Mouse (Mus musculus): ENCODE data around the gene Tcf12. TPM values are rescaled to one million over a fixed set of nuclear protein-coding genes. Genes with fewer than 3 reads are reported as not detected.

Gene Tcf12
- polyA plus RNA-seq (2015; fragmentation: Nextera tagmentation; extraction: Ambion mirVana): 59.4 and 62.7 TPM in 2 replicates

DNA sequence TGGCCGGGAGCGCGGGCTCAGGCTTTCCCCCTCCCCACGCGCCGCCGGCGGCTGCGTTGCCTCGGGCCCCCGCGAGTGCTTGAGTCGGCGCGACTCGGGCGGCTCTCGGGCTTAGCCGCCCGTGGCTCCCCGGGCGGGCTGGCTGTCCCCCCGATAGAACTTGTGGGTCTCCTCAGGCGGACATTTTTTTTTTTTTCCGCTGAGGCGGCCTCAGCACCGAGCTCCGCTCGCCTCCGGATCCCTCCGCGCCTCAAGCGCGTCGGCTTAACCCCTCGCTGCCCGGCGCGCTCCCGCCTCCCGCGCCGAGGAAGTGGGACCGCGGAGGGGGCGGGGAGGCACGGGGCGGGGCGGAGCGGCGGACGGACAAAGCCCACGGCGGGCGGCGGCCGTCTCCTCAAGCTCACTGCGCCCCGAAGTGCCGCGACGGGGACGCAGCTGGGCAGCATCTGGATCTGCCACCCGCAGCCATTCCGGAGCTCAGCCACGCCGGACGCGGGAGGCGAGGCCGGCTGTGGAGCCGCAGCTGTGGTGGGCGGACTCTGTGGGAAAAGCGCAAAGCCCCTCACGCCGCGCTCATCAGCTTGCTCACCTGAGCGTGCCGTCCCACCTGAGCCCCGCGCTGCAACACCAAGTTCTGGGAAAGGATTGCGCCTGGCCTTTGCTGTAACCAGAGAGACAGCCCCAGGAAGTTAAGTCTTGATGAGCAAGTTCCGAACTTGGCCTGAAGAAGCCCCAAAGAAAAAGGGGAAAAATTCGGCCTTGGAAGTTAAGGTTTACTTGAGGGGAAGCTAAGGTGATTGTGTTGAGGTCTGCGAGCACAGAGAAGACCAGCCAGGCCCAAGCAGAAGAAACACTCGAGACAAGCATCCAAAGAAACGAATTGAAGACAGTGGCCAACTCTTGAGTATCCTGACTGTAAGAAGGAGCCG, at the start of gene Tcf12:
TSS of gene Tcf12 (minus strand) at position 250 of the 929 bp plus-strand sequence.
- H3K9ac ChIP-seq (replicated peaks): peak within 1 kb of the TSS; percentile 95
- peak; percentile 86 for ATAC-seq (replicated peaks)
- 2% methylated on average over 88 of the region's 88 CpGs for WGBS

DNA sequence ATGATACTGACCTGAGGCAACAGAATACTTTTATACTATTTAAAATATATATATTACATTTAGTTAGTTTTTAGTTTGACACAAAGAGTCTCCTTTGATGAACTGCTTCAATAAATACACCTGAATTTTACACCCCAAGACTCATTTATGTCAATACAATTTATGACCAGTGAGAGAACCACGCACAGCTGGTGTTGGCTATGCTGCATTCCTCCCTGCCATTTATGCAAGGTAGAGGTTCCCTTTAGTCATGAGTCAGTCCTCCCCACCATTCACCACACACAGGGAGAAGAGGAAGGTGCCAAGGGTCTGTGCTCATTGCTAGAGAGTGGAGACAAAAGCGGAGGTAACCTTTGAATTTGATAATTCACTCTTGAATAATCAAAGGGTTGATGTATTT, 46.7 kb upstream of the Tcf12 start:
- WGBS: 77% methylated on average over 2 of the region's 2 CpGs
- H3K4me1 ChIP-seq: peaks cover 14% of the 10 kb centered on the region
- no peaks in the 10 kb centered on the region for H3K36me3 ChIP-seq

More for the DNA sequence above, at the start of gene Tcf12:
- peaks cover 28% of the 10 kb centered on the region for H3K4me1 ChIP-seq
- no peaks in the 10 kb centered on the region for H3K9me3 ChIP-seq
- peak within 1 kb of the TSS; percentile 91 for H3K4me3 ChIP-seq
- H3K27ac ChIP-seq (replicated peaks): peak within 1 kb of the TSS; percentile 97
- H3K4me2 ChIP-seq (replicated peaks): peak within 1 kb of the TSS; percentile 87
- no peaks in the 10 kb centered on the region for H3K27me3 ChIP-seq
- H3K36me3 ChIP-seq: no peaks in the 10 kb centered on the region

DNA sequence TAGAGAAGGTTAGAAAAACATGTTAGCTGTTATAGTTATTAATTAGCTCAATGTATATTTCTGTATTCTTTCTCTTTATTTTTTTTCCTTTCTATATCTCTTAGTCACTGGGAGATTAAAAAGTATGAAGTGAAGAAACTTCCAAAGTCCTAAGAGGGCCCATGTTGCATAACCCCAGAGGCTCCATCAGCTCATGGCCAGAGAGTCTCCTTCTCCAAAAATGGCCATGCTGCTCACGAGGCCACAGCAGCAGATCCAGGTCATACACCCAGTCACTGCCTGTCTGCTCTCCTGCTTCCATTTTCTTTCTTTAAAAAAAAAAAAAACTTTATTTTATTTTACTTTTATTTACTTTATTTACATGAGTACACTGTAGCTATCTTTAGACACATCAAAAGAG, 45.4 kb upstream of the Tcf12 start:
- Histone ChIP-seq H3K9me3 (no peaks in the 10 kb centered on the region), H3K27me3 (no peaks in the 10 kb centered on the region), H3K9ac (replicated peaks) (no peak overlapping the region), H3K4me2 (replicated peaks) (no peak overlapping the region), H3K36me3 (no peaks in the 10 kb centered on the region), H3K4me1 (peaks cover 14% of the 10 kb centered on the region), H3K4me3 (no peak overlapping the region), H3K27ac (replicated peaks) (no peak overlapping the region)
- ATAC-seq (replicated peaks): no peak
- 93% methylated on average over 1 of the region's 1 CpGs for WGBS

More for the DNA sequence above, 46.7 kb upstream of the Tcf12 start:
- ATAC-seq (replicated peaks): no peak
- Histone ChIP-seq H3K27ac (replicated peaks) (no peak overlapping the region), H3K9ac (replicated peaks) (no peak overlapping the region), H3K27me3 (no peaks in the 10 kb centered on the region), H3K9me3 (no peaks in the 10 kb centered on the region), H3K4me3 (no peak overlapping the region), H3K4me2 (replicated peaks) (no peak overlapping the region)

DNA sequence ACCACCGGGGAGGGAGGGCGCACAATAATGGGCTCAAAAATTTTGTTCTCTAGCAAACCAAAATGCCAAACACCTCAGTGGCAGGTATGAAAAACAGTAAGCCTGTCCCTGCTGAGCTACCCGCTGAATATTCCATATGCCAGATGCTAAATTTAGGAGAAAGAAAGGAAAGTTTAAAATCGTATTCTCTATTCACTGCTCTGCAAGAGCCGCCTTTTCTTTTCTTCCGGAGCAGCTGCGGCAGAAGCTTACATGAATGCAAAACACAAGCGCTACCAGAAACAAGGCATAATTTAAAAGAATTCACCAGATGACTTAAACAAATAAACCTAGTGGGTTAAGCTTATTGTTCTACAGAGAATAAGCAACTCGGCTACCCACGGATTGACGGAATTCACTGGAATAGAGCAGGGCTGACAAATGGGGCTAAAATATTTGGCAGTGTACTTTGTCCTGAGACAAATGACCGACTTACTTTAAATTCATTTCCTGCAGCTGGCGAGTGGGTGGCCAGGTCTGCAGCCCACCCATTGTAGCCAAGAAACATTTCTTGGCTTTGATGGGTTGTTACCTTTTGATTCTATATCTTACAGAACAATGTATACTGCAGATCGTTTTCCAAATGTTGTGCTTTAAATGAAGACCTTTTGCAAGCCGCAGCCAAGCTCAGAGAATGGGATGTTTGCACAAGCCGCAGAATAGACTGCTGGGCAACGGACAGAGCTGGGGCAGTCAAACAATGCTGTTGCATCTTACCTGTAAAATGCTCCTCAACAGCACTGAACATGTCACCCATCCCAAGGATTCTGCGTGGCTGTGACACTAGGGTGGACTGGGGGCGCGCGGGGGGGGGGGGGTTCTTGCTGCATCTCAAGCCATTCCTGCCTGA, 43.8 kb upstream of the Tcf12 start:
- Histone ChIP-seq H3K9me3 (no peaks in the 10 kb centered on the region), H3K27me3 (no peaks in the 10 kb centered on the region), H3K9ac (replicated peaks) (peak overlapping the region; percentile 28), H3K36me3 (no peaks in the 10 kb centered on the region), H3K4me1 (peaks cover 14% of the 10 kb centered on the region), H3K27ac (replicated peaks) (peak overlapping the region; percentile 81), H3K4me3 (peak overlapping the region; percentile 23), H3K4me2 (replicated peaks) (peak overlapping the region; percentile 45)
- 11% methylated on average over 21 of the region's 21 CpGs for WGBS
- 0 out of 2 replicates have a peak, but pooled peaks have one; percentile 26 for ATAC-seq (replicated peaks)

DNA sequence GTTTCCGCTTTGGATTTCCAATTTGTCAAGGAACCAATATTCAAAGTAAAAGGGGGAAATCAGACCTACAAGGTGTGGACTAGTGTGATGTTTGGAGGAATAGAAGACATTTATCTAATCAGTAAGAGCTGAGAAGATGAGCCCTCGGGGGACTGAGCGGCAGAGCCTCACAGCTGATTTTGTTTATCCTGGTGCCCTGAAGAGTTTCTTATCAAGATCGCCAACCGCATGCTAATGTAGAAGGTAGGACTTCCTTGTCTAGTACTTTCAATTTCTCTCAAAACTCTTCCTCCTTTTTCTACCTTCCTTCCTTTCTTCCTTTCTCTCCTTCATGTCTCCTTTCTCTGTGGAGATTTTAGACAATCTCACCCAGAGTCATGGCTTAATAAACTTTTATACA, 32.5 kb upstream of the Tcf12 start:
- Histone ChIP-seq H3K27ac (replicated peaks) (no peak overlapping the region), H3K36me3 (no peaks in the 10 kb centered on the region), H3K4me1 (no peaks in the 10 kb centered on the region), H3K4me3 (no peak overlapping the region), H3K9ac (replicated peaks) (no peak overlapping the region), H3K9me3 (no peaks in the 10 kb centered on the region), H3K27me3 (no peaks in the 10 kb centered on the region), H3K4me2 (replicated peaks) (no peak overlapping the region)
- 94% methylated on average over 5 of the region's 5 CpGs for WGBS
- no peak for ATAC-seq (replicated peaks)

DNA sequence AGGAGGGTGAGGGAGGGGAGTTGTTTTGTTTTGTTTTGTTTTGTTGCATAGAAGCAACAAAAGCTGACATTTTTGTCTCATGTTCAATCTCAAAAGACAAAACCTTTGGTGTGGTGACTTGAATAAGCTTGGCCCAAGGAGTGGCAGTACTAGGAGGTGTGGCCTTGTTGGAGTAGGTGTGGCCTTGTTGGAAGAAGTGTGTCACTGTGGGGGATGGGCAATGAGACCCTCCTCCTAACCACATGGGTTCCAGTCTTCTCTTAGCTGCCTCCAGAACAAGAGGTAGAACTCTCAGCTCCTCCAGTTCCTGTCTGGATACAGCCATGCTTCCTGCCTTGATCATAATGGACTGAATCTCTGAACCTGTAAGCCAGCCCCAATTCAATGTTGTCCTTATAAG, 26.2 kb upstream of the Tcf12 start:
- Histone ChIP-seq H3K36me3 (no peaks in the 10 kb centered on the region), H3K4me2 (replicated peaks) (no peak overlapping the region), H3K9ac (replicated peaks) (no peak overlapping the region), H3K9me3 (no peaks in the 10 kb centered on the region), H3K27ac (replicated peaks) (no peak overlapping the region), H3K27me3 (no peaks in the 10 kb centered on the region), H3K4me1 (peaks cover 6% of the 10 kb centered on the region), H3K4me3 (no peak overlapping the region)
- no peak for ATAC-seq (replicated peaks)

DNA sequence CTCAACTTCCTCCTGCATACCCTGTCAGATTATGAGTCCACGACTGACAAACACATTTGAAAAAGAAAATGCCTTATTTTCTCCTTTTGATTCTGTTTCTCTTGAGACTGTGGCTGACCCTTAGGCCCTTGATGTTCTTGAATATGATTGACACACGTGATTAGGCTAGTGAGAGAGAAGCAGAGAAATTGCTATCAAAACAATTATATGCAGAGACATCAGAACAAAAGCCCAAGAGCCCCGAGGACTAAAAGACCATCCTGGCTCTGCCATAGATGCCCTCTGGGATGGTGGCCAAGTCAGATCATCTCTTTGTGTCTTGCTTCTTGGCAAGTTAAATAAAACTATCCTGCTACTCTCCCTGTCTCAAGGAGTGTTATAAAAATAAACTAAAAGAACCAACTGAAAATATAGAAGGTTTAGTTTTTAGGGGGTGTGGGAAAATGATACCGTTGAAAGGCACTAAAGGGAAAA, 22.1 kb upstream of the Tcf12 start:
- Histone ChIP-seq H3K27me3 (no peaks in the 10 kb centered on the region), H3K9me3 (no peaks in the 10 kb centered on the region), H3K27ac (replicated peaks) (peak overlapping the region; percentile 92), H3K4me2 (replicated peaks) (peak overlapping the region; percentile 92), H3K4me3 (peak overlapping the region; percentile 71), H3K4me1 (peaks cover 10% of the 10 kb centered on the region), H3K9ac (replicated peaks) (0 out of 2 replicates have a peak overlapping the region, but pooled peaks have one; percentile 90), H3K36me3 (no peaks in the 10 kb centered on the region)
- no peak for ATAC-seq (replicated peaks)
- WGBS: 59% methylated on average over 4 of the region's 4 CpGs

DNA sequence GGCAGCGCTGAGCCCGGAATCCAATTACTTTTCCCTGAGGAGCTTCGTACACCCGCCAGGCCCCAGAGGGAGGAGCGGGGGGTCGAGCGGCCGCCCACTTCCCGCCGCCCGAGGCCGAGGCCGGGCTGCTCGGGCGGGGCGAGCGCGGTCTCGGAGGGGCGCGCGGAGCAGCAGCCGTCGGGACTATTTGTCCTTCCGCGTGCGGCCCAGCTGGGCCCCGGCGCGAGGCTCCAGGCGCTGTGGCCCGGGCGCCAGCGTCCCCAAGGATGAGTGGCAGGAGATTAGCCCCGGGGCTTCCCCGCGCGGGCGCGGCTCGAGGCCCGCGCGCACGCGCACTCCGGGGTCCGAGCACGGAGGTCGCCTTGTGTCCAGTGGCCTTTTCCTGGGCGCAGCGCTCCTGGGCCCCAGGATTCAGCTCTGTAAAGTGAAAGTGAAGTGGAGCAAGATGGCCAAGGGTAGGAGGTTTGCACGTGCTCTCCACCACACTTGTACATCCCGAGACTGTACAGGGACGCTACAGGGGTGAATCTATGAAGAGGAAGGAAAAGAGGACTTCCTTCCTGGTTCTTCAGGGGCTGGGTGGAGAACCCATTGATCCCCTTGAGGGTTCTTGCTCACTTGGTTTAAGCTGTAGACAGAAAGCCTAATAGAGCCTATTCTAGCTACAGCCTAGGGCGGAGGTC, 21.6 kb upstream of the Tcf12 start:
- Histone ChIP-seq H3K36me3 (no peaks in the 10 kb centered on the region), H3K4me1 (peaks cover 10% of the 10 kb centered on the region), H3K27me3 (no peaks in the 10 kb centered on the region), H3K27ac (replicated peaks) (peak overlapping the region; percentile 92), H3K9ac (replicated peaks) (peak overlapping the region; percentile 90), H3K4me2 (replicated peaks) (peak overlapping the region; percentile 92), H3K4me3 (peak overlapping the region; percentile 71), H3K9me3 (no peaks in the 10 kb centered on the region)
- peak; percentile 93 for ATAC-seq (replicated peaks)
- 2% methylated on average over 56 of the region's 56 CpGs for WGBS

DNA sequence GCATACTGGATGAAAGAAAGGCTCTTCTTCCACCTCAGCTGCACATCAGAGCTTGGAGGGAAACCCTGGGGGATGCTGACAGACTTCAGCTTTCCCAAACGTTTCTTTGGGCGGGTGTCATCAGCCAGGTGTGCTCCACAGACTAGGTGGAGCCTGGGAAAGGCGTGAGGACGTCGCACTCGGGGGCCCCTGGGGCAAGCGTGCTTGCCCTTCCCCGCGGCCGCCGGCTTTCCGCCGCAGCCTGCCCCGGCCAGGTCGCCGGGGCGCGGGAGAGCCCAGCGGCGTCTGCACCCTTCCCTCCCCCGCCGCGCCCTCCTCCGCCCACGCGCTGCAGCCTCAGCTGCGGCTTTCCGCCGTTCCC, 21.0 kb upstream of the Tcf12 start:
- H3K9ac ChIP-seq (replicated peaks): peak overlapping the region; percentile 90
- ATAC-seq (replicated peaks): peak; percentile 24
- H3K4me2 ChIP-seq (replicated peaks): peak overlapping the region; percentile 92
- peak overlapping the region; percentile 92 for H3K27ac ChIP-seq (replicated peaks)
- H3K4me3 ChIP-seq: peak overlapping the region; percentile 71
- H3K4me1 ChIP-seq: peaks cover 10% of the 10 kb centered on the region
- H3K27me3 ChIP-seq: no peaks in the 10 kb centered on the region
- WGBS: 0% methylated on average over 29 of the region's 29 CpGs
- H3K9me3 ChIP-seq: no peaks in the 10 kb centered on the region
- H3K36me3 ChIP-seq: no peaks in the 10 kb centered on the region

DNA sequence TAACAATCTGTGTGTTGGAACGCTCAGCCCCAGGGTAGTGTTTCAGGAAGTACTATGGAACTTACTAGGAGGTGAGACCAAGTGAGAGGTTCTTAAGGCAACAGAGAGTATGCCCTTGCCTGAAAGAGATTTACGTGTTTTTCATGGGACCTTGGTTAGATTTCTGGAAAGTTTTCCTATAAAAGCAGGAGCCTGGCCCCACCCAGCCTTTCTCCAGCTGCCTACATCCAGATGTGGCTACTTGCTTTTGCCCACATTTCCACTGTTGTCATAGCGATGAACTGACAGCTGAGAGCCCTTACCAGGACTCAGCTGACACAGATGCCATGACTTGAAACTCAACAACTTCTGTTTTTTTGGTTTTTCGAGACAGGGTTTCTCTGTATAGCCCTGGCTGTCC, 18.2 kb upstream of the Tcf12 start:
- no peak overlapping the region for H3K27ac ChIP-seq (replicated peaks)
- H3K4me3 ChIP-seq: no peak overlapping the region
- H3K27me3 ChIP-seq: no peaks in the 10 kb centered on the region
- H3K4me1 ChIP-seq: peaks cover 15% of the 10 kb centered on the region
- no peak overlapping the region for H3K4me2 ChIP-seq (replicated peaks)
- 92% methylated on average over 4 of the region's 4 CpGs for WGBS
- no peaks in the 10 kb centered on the region for H3K36me3 ChIP-seq
- H3K9ac ChIP-seq (replicated peaks): no peak overlapping the region
- no peaks in the 10 kb centered on the region for H3K9me3 ChIP-seq
- no peak for ATAC-seq (replicated peaks)

DNA sequence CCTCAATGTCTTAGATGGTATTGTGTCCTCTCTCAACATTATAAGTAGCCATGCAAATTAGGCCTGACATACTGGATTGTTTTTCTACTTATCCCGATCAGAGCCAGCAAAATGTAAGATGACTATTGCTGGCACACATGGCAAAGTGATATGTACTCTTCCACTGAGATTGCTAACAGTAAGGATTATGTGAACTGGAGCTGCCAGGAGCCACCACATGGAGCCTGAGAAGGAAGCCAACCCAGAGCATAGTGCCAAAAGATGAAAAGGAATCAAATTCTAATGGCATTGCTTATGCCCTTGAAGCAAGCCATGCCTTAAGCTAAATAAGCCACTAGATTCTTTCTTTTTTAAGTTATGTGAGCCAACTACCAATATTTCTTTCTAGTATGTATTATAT, 13.8 kb upstream of the Tcf12 start:
- no peak overlapping the region for H3K27ac ChIP-seq (replicated peaks)
- H3K4me1 ChIP-seq: peaks cover 8% of the 10 kb centered on the region; the same call in 1 of the 2 replicates
- H3K9me3 ChIP-seq: no peaks in the 10 kb centered on the region
- WGBS: 58% methylated on average over 1 of the region's 1 CpGs
- H3K36me3 ChIP-seq: no peaks in the 10 kb centered on the region
- no peak overlapping the region for H3K4me2 ChIP-seq (replicated peaks)
- no peaks in the 10 kb centered on the region for H3K27me3 ChIP-seq
- H3K9ac ChIP-seq (replicated peaks): no peak overlapping the region
- no peak for ATAC-seq (replicated peaks)
- no peak overlapping the region for H3K4me3 ChIP-seq
